Mouse (Mus musculus) midbrain, embryonic 16.5 days (tissue): ENCODE results near the gene Papln. TPM values are rescaled to one million over a fixed set of nuclear protein-coding genes. Genes with fewer than 3 reads are reported as not detected.

Experiments
- ATAC-seq: fragments of 200-750 bp; cut with Nextera tagmentation; 2 replicates; pipeline ENCODE4 v1.8.0; 2017; ENCODE audit warnings: moderate TSS enrichment
- H3K27ac ChIP-seq: fragments of 300-500 bp; sonication (generic); 2 replicates; pipeline ENCODE4 v1.5.1; 2014; ENCODE audit warnings: mild to moderate bottlenecking, low read length, mixed read lengths
- H3K27me3 ChIP-seq: fragments of 300-500 bp; sonication (generic); 2 replicates; pipeline ENCODE4 v1.6.1; 2014; ENCODE audit warnings: low read depth, low read length, mixed read lengths; ENCODE audit not compliant: control insufficient read depth, insufficient read depth
- H3K36me3 ChIP-seq: fragments of 300-500 bp; sonication (generic); 2 replicates; pipeline ENCODE4 v1.6.1; 2014; ENCODE audit warnings: mild to moderate bottlenecking, low read length, moderate library complexity, mixed read lengths; ENCODE audit not compliant: control insufficient read depth, insufficient read depth
- H3K4me1 ChIP-seq: fragments of 300-500 bp; sonication (generic); 2 replicates; pipeline ENCODE4 v1.6.1; 2014; ENCODE audit warnings: mild to moderate bottlenecking, low read length, mixed read lengths; ENCODE audit not compliant: control insufficient read depth, insufficient read depth
- H3K4me2 ChIP-seq: fragments of 300-500 bp; sonication (generic); 2 replicates; pipeline ENCODE4 v1.6.1; 2014; ENCODE audit warnings: mild to moderate bottlenecking, low read length, mixed read lengths
- H3K4me3 ChIP-seq: fragments of 300-500 bp; sonication (generic); 2 replicates; pipeline ENCODE4 v1.5.1; 2014; ENCODE audit warnings: low read depth, mild to moderate bottlenecking, low read length, moderate library complexity, mixed read lengths
- H3K9ac ChIP-seq: fragments of 300-500 bp; sonication (generic); 2 replicates; pipeline ENCODE4 v1.6.1; 2014; ENCODE audit warnings: low read depth, low read length, mixed read lengths
- H3K9me3 ChIP-seq: fragments of 300-500 bp; sonication (generic); replicated peaks from 2 replicates; pipeline ENCODE4 v1.6.1; 2014; ENCODE audit warnings: mild to moderate bottlenecking, low read length, mixed read lengths; ENCODE audit not compliant: control insufficient read depth, poor library complexity, severe bottlenecking
- WGBS: fragments of 180-500 bp; shearing (Covaris S2); extraction: QIAGEN DNeasy Blood & Tissue Kit; methylation state at CpG from one replicate; pipeline ENCODE4 v1.1.7; 2014; 5-methylcytosine and 5-hydroxymethylcytosine counted together
- polyA plus RNA-seq: library from polyadenylated mRNA; unstranded; fragments of >200 nt; fragmentation: Nextera tagmentation; extraction: Ambion mirVana; gene quantifications from 2 replicates; pipeline ENCODE4 v1.2.1, GENCODE M21; 2015

Papln gene
- 0.16 and 0.31 TPM in 2 replicates for polyA plus RNA-seq

- no peak within 1 kb of the TSS for H3K27ac ChIP-seq
- H3K4me3 ChIP-seq: peak within 1 kb of the TSS; percentile 29
- no peaks in the 10 kb centered on the region for H3K36me3 ChIP-seq
- no peaks in the 10 kb centered on the region for H3K9me3 ChIP-seq
- peak within 1 kb of the TSS; percentile 54 for H3K9ac ChIP-seq
- H3K27me3 ChIP-seq: no peaks in the 10 kb centered on the region
- peaks cover 14% of the 10 kb centered on the region for H3K4me1 ChIP-seq
- H3K4me2 ChIP-seq: peak within 1 kb of the TSS; percentile 56
- 21% methylated on average over 28 of the region's 31 CpGs for WGBS
- ATAC-seq: no peak
These were observed at the start of gene Papln for GRCm38 (mm10) chr12:83763311-83764043. Gene Papln (plus strand): TSS chr12:83763634.

GRCm38 (mm10) chr12:83713749-83714148 is 49.7 kb upstream of the Papln start:
- H3K4me1 ChIP-seq: no peaks in the 10 kb centered on the region
- H3K9me3 ChIP-seq: no peaks in the 10 kb centered on the region
- no peak overlapping the region for H3K9ac ChIP-seq
- ATAC-seq: no peak
- H3K36me3 ChIP-seq: peaks cover 27% of the 10 kb centered on the region
- H3K4me3 ChIP-seq: no peak overlapping the region
- 46% methylated on average over 2 of the region's 2 CpGs for WGBS
- H3K4me2 ChIP-seq: no peak overlapping the region
- H3K27ac ChIP-seq: no peak overlapping the region
- H3K27me3 ChIP-seq: no peaks in the 10 kb centered on the region

- Histone ChIP-seq H3K27ac (no peak overlapping the region), H3K36me3 (peaks cover 28% of the 10 kb centered on the region), H3K4me1 (no peaks in the 10 kb centered on the region), H3K4me2 (no peak overlapping the region), H3K4me3 (no peak overlapping the region), H3K9me3 (no peaks in the 10 kb centered on the region), H3K9ac (no peak overlapping the region), H3K27me3 (no peaks in the 10 kb centered on the region)
- WGBS: 87% methylated on average over 15 of the region's 15 CpGs
- ATAC-seq: no peak
These were observed 46.8 kb upstream of the Papln start for GRCm38 (mm10) chr12:83716416-83717184.

- Histone ChIP-seq H3K4me1 (no peaks in the 10 kb centered on the region), H3K36me3 (peaks cover 35% of the 10 kb centered on the region), H3K27me3 (no peaks in the 10 kb centered on the region), H3K9me3 (no peaks in the 10 kb centered on the region), H3K4me2 (no peak overlapping the region), H3K4me3 (no peak overlapping the region), H3K9ac (no peak overlapping the region), H3K27ac (no peak overlapping the region)
- WGBS: 96% methylated on average over 1 of the region's 1 CpGs
- no peak for ATAC-seq
These were observed 44.0 kb upstream of the Papln start for GRCm38 (mm10) chr12:83719431-83719830.

GRCm38 (mm10) chr12:83721281-83721680 is 42.2 kb upstream of the Papln start:
- Histone ChIP-seq H3K36me3 (peaks cover 35% of the 10 kb centered on the region), H3K27me3 (no peaks in the 10 kb centered on the region), H3K4me2 (no peak overlapping the region), H3K4me3 (no peak overlapping the region), H3K9ac (no peak overlapping the region), H3K9me3 (no peaks in the 10 kb centered on the region), H3K27ac (no peak overlapping the region), H3K4me1 (no peaks in the 10 kb centered on the region)
- 84% methylated on average over 6 of the region's 6 CpGs for WGBS
- ATAC-seq: no peak

GRCm38 (mm10) chr12:83723037-83723436 is 40.4 kb upstream of the Papln start:
- Histone ChIP-seq H3K4me2 (no peak overlapping the region), H3K27ac (no peak overlapping the region), H3K4me3 (no peak overlapping the region), H3K9me3 (no peaks in the 10 kb centered on the region), H3K9ac (no peak overlapping the region), H3K36me3 (peaks cover 32% of the 10 kb centered on the region), H3K4me1 (no peaks in the 10 kb centered on the region), H3K27me3 (no peaks in the 10 kb centered on the region)
- ATAC-seq: no peak
- WGBS: 82% methylated on average over 3 of the region's 3 CpGs

GRCm38 (mm10) chr12:83726510-83727308 is 36.7 kb upstream of the Papln start:
- Histone ChIP-seq H3K27ac (no peak overlapping the region), H3K4me2 (no peak overlapping the region), H3K9me3 (no peaks in the 10 kb centered on the region), H3K9ac (no peak overlapping the region), H3K4me3 (no peak overlapping the region), H3K4me1 (no peaks in the 10 kb centered on the region), H3K36me3 (peaks cover 44% of the 10 kb centered on the region), H3K27me3 (no peaks in the 10 kb centered on the region)
- ATAC-seq: no peak
- 95% methylated on average over 12 of the region's 12 CpGs for WGBS

GRCm38 (mm10) chr12:83732225-83732624 is 31.2 kb upstream of the Papln start:
- no peak overlapping the region for H3K4me3 ChIP-seq
- H3K27ac ChIP-seq: no peak overlapping the region
- no peak for ATAC-seq
- no peak overlapping the region for H3K4me2 ChIP-seq
- no peak overlapping the region for H3K9ac ChIP-seq
- no peaks in the 10 kb centered on the region for H3K27me3 ChIP-seq
- H3K9me3 ChIP-seq: no peaks in the 10 kb centered on the region
- WGBS: 94% methylated on average over 5 of the region's 5 CpGs
- peaks cover 39% of the 10 kb centered on the region for H3K36me3 ChIP-seq
- H3K4me1 ChIP-seq: no peaks in the 10 kb centered on the region
